Mouse (Mus musculus): ENCODE measurements at regions not wholly inside any gene's neighbourhood (a gene's known extent, or its start where the extent isn't known, plus 50 kb on each side); places are given as distances from the start of the nearest gene placed in this dataset.
"Not testable (repeated sequence)": the region's sequence is repeated elsewhere in the genome, so short reads cannot be mapped to it uniquely, and the experiment has no call there.

GRCm38 (mm10) chr12:117352938-117353337 lies 163.3 kb upstream of the Rapgef5 start:
- DNase-seq (ENCODE audit: low spot score) (no peak), ATAC-seq (ENCODE audit: extremely low read depth, insufficient number of reproducible peaks, low FRiP score, poor library complexity, severe bottlenecking) (no peak)
- H3K36me3 ChIP-seq (replicated peaks): no peaks in the 10 kb centered on the region
- H3K4me1 ChIP-seq (ENCODE audit: insufficient read depth, low read depth, low read length): no peaks in the 10 kb centered on the region
- TF ChIP-seq CTCF (IDR thresholded peaks at IDR 0.05; ENCODE audit: low read depth, low read length) (no peak), GATA2 (IDR thresholded peaks at IDR 0.05; ENCODE audit: borderline replicate concordance, low read depth, low read length) (no peak), GATA1 (IDR thresholded peaks at IDR 0.05; ENCODE audit: borderline replicate concordance, low read length) (no peak), TAL1 (conservative IDR thresholded peaks at IDR 0.05; ENCODE audit: low read depth, low read length) (no peak), POLR2AphosphoS5 (IDR thresholded peaks at IDR 0.05; ENCODE audit: insufficient replicate concordance, low read depth, low read length) (no peak)
- H3K4me3 ChIP-seq (ENCODE audit: low read depth, low read length): no peak overlapping the region
- H3K27me3 ChIP-seq (ENCODE audit: insufficient read depth, low read length): no peaks in the 10 kb centered on the region
- peaks cover 72% of the 10 kb centered on the region for H3K9me3 ChIP-seq (replicated peaks)

DNA sequence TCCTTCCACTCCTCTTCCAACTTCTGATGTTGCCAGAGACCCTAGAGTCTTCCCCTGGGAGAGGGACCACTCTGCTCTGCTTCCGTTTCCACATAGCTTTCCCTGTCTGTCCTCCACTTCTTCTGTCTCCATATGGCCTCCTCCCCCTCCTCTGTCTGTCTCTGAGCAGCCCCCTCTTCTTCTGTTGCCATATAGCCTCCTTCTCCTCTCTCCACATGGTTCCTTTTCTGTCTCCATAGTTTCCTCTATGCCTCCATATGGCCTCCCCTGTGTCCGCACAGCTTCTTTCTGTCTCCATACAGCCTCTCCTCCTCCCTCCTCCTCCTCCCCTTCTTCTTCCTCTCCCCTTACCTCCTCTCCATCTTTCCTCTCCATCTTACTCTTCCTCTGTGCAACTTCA lies 158.5 kb upstream of the Rapgef5 start:
- no peak for ATAC-seq (ENCODE audit: extremely low read depth, insufficient number of reproducible peaks, low FRiP score, poor library complexity, severe bottlenecking)
- Histone ChIP-seq H3K4me1 (ENCODE audit: insufficient read depth, low read depth, low read length) (no peaks in the 10 kb centered on the region), H3K27me3 (ENCODE audit: insufficient read depth, low read length) (no peaks in the 10 kb centered on the region), H3K4me3 (ENCODE audit: low read depth, low read length) (no peak overlapping the region), H3K9me3 (replicated peaks) (peaks cover 69% of the 10 kb centered on the region), H3K36me3 (replicated peaks) (no peaks in the 10 kb centered on the region)
- TF ChIP-seq CTCF (IDR thresholded peaks at IDR 0.05; ENCODE audit: low read depth, low read length) (no peak), GATA1 (IDR thresholded peaks at IDR 0.05; ENCODE audit: borderline replicate concordance, low read length) (no peak), TAL1 (conservative IDR thresholded peaks at IDR 0.05; ENCODE audit: low read depth, low read length) (no peak), GATA2 (IDR thresholded peaks at IDR 0.05; ENCODE audit: borderline replicate concordance, low read depth, low read length) (no peak), POLR2AphosphoS5 (IDR thresholded peaks at IDR 0.05; ENCODE audit: insufficient replicate concordance, low read depth, low read length) (no peak)
- DNase-seq (ENCODE audit: low spot score): no peak

GRCm38 (mm10) chr12:117358891-117359290 lies 157.4 kb upstream of the Rapgef5 start:
- Histone ChIP-seq H3K36me3 (replicated peaks) (no peaks in the 10 kb centered on the region), H3K4me3 (ENCODE audit: low read depth, low read length) (no peak overlapping the region), H3K4me1 (ENCODE audit: insufficient read depth, low read depth, low read length) (no peaks in the 10 kb centered on the region), H3K9me3 (replicated peaks) (peaks cover 59% of the 10 kb centered on the region), H3K27me3 (ENCODE audit: insufficient read depth, low read length) (no peaks in the 10 kb centered on the region)
- TF ChIP-seq CTCF (IDR thresholded peaks at IDR 0.05; ENCODE audit: low read depth, low read length): no peak
- no peak for TF ChIP-seq POLR2AphosphoS5 (IDR thresholded peaks at IDR 0.05; ENCODE audit: insufficient replicate concordance, low read depth, low read length)
- no peak for TF ChIP-seq GATA1 (IDR thresholded peaks at IDR 0.05; ENCODE audit: borderline replicate concordance, low read length)
- TF ChIP-seq GATA2 (IDR thresholded peaks at IDR 0.05; ENCODE audit: borderline replicate concordance, low read depth, low read length): no peak
- no peak; the same call in 1 of the 2 replicates for TF ChIP-seq TAL1 (conservative IDR thresholded peaks at IDR 0.05; ENCODE audit: low read depth, low read length)
- DNase-seq (ENCODE audit: low spot score) (no peak), ATAC-seq (ENCODE audit: extremely low read depth, insufficient number of reproducible peaks, low FRiP score, poor library complexity, severe bottlenecking) (no peak)

- ATAC-seq (ENCODE audit: extremely low read depth, insufficient number of reproducible peaks, low FRiP score, poor library complexity, severe bottlenecking) (no peak), DNase-seq (ENCODE audit: low spot score) (no peak)
- H3K4me1 ChIP-seq (ENCODE audit: insufficient read depth, low read depth, low read length): no peaks in the 10 kb centered on the region
- no peaks in the 10 kb centered on the region for H3K27me3 ChIP-seq (ENCODE audit: insufficient read depth, low read length)
- TF ChIP-seq CTCF (IDR thresholded peaks at IDR 0.05; ENCODE audit: low read depth, low read length): no peak
- TF ChIP-seq GATA2 (IDR thresholded peaks at IDR 0.05; ENCODE audit: borderline replicate concordance, low read depth, low read length): no peak
- no peak for TF ChIP-seq GATA1 (IDR thresholded peaks at IDR 0.05; ENCODE audit: borderline replicate concordance, low read length)
- TF ChIP-seq POLR2AphosphoS5 (IDR thresholded peaks at IDR 0.05; ENCODE audit: insufficient replicate concordance, low read depth, low read length): no peak
- no peak for TF ChIP-seq TAL1 (conservative IDR thresholded peaks at IDR 0.05; ENCODE audit: low read depth, low read length)
- no peak overlapping the region for H3K4me3 ChIP-seq (ENCODE audit: low read depth, low read length)
- no peaks in the 10 kb centered on the region for H3K36me3 ChIP-seq (replicated peaks)
- H3K9me3 ChIP-seq (replicated peaks): peaks cover 56% of the 10 kb centered on the region
Observed at GRCm38 (mm10) chr12:117360215-117360614, 156.1 kb upstream of the Rapgef5 start.

- ATAC-seq (ENCODE audit: extremely low read depth, insufficient number of reproducible peaks, low FRiP score, poor library complexity, severe bottlenecking): no peak
- Histone ChIP-seq H3K27me3 (ENCODE audit: insufficient read depth, low read length) (no peaks in the 10 kb centered on the region), H3K4me3 (ENCODE audit: low read depth, low read length) (no peak overlapping the region), H3K9me3 (replicated peaks) (peaks cover 55% of the 10 kb centered on the region), H3K4me1 (ENCODE audit: insufficient read depth, low read depth, low read length) (no peaks in the 10 kb centered on the region), H3K36me3 (replicated peaks) (no peaks in the 10 kb centered on the region)
- no peak for DNase-seq (ENCODE audit: low spot score)
- no peak for TF ChIP-seq POLR2AphosphoS5 (IDR thresholded peaks at IDR 0.05; ENCODE audit: insufficient replicate concordance, low read depth, low read length)
- no peak for TF ChIP-seq TAL1 (conservative IDR thresholded peaks at IDR 0.05; ENCODE audit: low read depth, low read length)
- TF ChIP-seq CTCF (IDR thresholded peaks at IDR 0.05; ENCODE audit: low read depth, low read length): no peak
- TF ChIP-seq GATA1 (IDR thresholded peaks at IDR 0.05; ENCODE audit: borderline replicate concordance, low read length): no peak
- no peak for TF ChIP-seq GATA2 (IDR thresholded peaks at IDR 0.05; ENCODE audit: borderline replicate concordance, low read depth, low read length)
Observed at GRCm38 (mm10) chr12:117361826-117362225, 154.5 kb upstream of the Rapgef5 start.

DNA sequence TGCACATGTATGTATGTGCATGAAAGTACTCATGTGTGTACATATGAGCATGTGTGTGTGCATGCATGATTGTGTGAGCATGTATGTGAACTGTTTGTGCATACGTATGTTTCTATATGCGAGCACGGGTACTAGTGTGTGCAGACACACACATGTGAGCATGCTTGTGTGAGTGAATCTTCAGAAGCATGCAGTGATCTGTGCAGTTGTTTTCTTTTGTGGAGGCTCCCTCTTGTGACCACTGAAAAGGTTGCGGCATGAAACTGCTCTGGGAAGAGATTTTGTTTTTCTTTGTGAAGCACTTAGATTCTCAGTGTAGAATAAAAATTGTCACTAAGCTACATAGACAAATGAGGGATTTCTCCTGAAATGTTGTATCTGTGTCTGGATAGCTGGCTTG lies 152.8 kb upstream of the Rapgef5 start:
- H3K9me3 ChIP-seq (replicated peaks): peaks cover 54% of the 10 kb centered on the region
- H3K4me1 ChIP-seq (ENCODE audit: insufficient read depth, low read depth, low read length); ATAC-seq (ENCODE audit: extremely low read depth, insufficient number of reproducible peaks, low FRiP score, poor library complexity, severe bottlenecking); H3K36me3 ChIP-seq (replicated peaks); H3K4me3 ChIP-seq (ENCODE audit: low read depth, low read length); H3K27me3 ChIP-seq (ENCODE audit: insufficient read depth, low read length); DNase-seq (ENCODE audit: low spot score): not testable (repeated sequence)

DNA sequence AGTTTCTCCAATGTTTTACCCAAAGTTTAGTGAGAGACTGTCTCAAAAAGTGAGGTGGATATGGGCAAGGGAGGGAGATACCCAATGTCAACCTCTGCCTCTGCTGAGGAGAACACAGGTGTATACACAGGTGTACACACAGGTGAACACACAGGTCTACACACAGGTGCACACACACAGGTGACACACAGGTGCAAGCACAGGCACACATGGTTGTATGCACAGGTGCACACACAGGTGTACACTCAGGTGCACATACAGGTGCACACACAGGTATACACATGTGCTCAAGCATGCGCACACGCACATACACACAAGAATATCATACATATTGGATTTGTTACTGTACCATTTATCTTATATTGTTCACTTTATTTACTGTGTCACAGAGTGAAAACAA lies 151.1 kb upstream of the Rapgef5 start:
- no peaks in the 10 kb centered on the region for H3K27me3 ChIP-seq (ENCODE audit: insufficient read depth, low read length)
- H3K4me1 ChIP-seq (ENCODE audit: insufficient read depth, low read depth, low read length): no peaks in the 10 kb centered on the region
- H3K36me3 ChIP-seq (replicated peaks): no peaks in the 10 kb centered on the region
- no peak for TF ChIP-seq GATA1 (IDR thresholded peaks at IDR 0.05; ENCODE audit: borderline replicate concordance, low read length)
- TF ChIP-seq GATA2 (IDR thresholded peaks at IDR 0.05; ENCODE audit: borderline replicate concordance, low read depth, low read length): no peak
- TF ChIP-seq POLR2AphosphoS5 (IDR thresholded peaks at IDR 0.05; ENCODE audit: insufficient replicate concordance, low read depth, low read length): no peak
- no peak for TF ChIP-seq TAL1 (conservative IDR thresholded peaks at IDR 0.05; ENCODE audit: low read depth, low read length)
- TF ChIP-seq CTCF (IDR thresholded peaks at IDR 0.05; ENCODE audit: low read depth, low read length): no peak
- ATAC-seq (ENCODE audit: extremely low read depth, insufficient number of reproducible peaks, low FRiP score, poor library complexity, severe bottlenecking) (no peak), DNase-seq (ENCODE audit: low spot score) (no peak)
- no peak overlapping the region for H3K4me3 ChIP-seq (ENCODE audit: low read depth, low read length)
- peaks cover 38% of the 10 kb centered on the region for H3K9me3 ChIP-seq (replicated peaks)
